In the genomic region with DNA sequence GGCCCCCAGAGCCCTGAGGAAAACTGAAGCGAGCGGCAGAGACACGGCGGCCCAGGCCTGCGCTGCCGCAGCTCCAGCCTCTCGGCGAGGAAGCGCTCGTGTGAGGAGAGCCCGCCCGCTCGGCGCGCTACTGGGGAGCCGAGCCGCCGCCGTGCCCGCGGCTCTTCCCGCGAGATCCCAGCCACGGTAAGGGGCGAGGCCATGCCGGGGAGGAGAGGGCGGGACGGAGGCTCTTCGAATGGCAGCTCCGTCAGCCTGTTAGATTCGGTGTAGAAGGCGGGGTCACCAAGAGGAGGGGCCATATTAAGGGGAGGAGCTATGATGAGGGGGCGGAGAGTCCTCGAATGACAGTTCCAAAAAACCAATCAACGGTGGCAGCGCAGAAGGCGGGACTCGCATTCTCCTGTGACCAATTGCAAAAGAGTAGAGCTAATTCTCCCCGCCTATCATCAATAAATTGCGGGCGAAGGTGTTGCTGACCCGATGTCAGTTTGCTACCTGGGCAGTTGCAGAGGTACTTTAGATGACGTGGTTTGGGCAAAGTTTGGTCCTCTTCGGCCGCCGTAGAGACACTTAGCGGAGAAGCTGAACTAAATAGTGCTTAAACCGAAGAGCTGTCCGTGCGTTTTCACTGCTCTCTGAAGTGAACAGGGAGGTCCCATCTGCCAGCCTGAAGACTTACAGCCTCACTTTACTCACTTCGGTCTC, we compare ENCODE assay signal across 8 mouse cellular contexts. TPM values are rescaled to one million over a fixed set of nuclear protein-coding genes. Genes with fewer than 3 reads are reported as not detected.
DNase-seq lines count a peak whose midpoint lies in the region; ATAC-seq and TF ChIP-seq lines count a peak whose summit lies in the region.

A gene (minus strand): TSS at position 148 of the 708 bp plus-strand sequence.

- no peak within 1 kb of the TSS for H3K27ac ChIP-seq in bone marrow macrophage, adult 2 months (ENCODE audit: insufficient read depth, low read depth, low read length)
- peak within 1 kb of the TSS; percentile 66 for H3K27ac ChIP-seq in embryonic fibroblast, embryonic 13.5 days (ENCODE audit: insufficient read depth, low read length)
- H3K27ac ChIP-seq in kidney, embryonic 14.5 days (ENCODE audit: low read depth, low read length) = peak within 1 kb of the TSS; percentile 73
- peak within 1 kb of the TSS; percentile 94 for H3K27ac ChIP-seq in limb, embryonic 15.5 days

- TF ChIP-seq CTCF in bone marrow macrophage, adult 2 months (IDR thresholded peaks at IDR 0.05; ENCODE audit: low read depth, low read length) = no peak
- TF ChIP-seq CTCF in embryonic fibroblast, embryonic 13.5 days (IDR thresholded peaks at IDR 0.05; ENCODE audit: borderline replicate concordance, insufficient read depth, low read length) = no peak

- WGBS in kidney, embryonic 14.5 days = under 1% methylated on average over 47 of the region's 51 CpGs
- under 1% methylated on average over 51 of the region's 51 CpGs for WGBS in limb, embryonic 15.5 days

- no peaks in the 10 kb centered on the region for H3K36me3 ChIP-seq in kidney, embryonic 14.5 days (ENCODE audit: control insufficient read depth, insufficient read depth, low read length)
- H3K36me3 ChIP-seq in limb, embryonic 15.5 days = no peaks in the 10 kb centered on the region

- no peaks in the 10 kb centered on the region for H3K9me3 ChIP-seq in kidney, embryonic 14.5 days (ENCODE audit: control insufficient read depth, low read length)
- H3K9me3 ChIP-seq in limb, embryonic 15.5 days = no peaks in the 10 kb centered on the region

- no peaks in the 10 kb centered on the region for H3K27me3 ChIP-seq in kidney, embryonic 14.5 days (ENCODE audit: control insufficient read depth, insufficient read depth, low read length)
- H3K27me3 ChIP-seq in limb, embryonic 15.5 days = no peaks in the 10 kb centered on the region

- TF ChIP-seq POLR2A in bone marrow macrophage, adult 2 months (IDR thresholded peaks at IDR 0.05; ENCODE audit: borderline replicate concordance, low read depth, low read length) = no peak
- TF ChIP-seq POLR2A in embryonic fibroblast, embryonic 13.5 days (IDR thresholded peaks at IDR 0.05; ENCODE audit: low read depth, low read length) = peak; percentile 97

- H3K4me3 ChIP-seq in bone marrow macrophage, adult 2 months (ENCODE audit: insufficient read depth, low read length) = peak within 1 kb of the TSS; percentile 98
- peak within 1 kb of the TSS; percentile 79 for H3K4me3 ChIP-seq in embryonic fibroblast, embryonic 13.5 days (ENCODE audit: insufficient read depth, low read length)
- peak within 1 kb of the TSS; percentile 78 for H3K4me3 ChIP-seq in kidney, embryonic 14.5 days (ENCODE audit: low read length)
- peak within 1 kb of the TSS; percentile 93 for H3K4me3 ChIP-seq in limb, embryonic 15.5 days

- H3K4me1 ChIP-seq in bone marrow macrophage, adult 2 months (ENCODE audit: control insufficient read depth, insufficient read depth, low read length) = peaks cover 3% of the 10 kb centered on the region; the same call in 1 of the 2 replicates
- H3K4me1 ChIP-seq in embryonic fibroblast, embryonic 13.5 days (ENCODE audit: control insufficient read depth, insufficient read depth, low read length) = peaks cover 5% of the 10 kb centered on the region; the same call in 1 of the 2 replicates
- H3K4me1 ChIP-seq in kidney, embryonic 14.5 days (ENCODE audit: control insufficient read depth, insufficient read depth, low read length) = peaks cover 7% of the 10 kb centered on the region; the same call in 1 of the 2 replicates
- peaks cover 3% of the 10 kb centered on the region; the same call in 1 of the 2 replicates for H3K4me1 ChIP-seq in limb, embryonic 15.5 days

- H3K4me2 ChIP-seq in kidney, embryonic 14.5 days (replicated peaks; ENCODE audit: low read depth, low read length) = peak within 1 kb of the TSS; percentile 95
- H3K4me2 ChIP-seq in limb, embryonic 15.5 days = peak within 1 kb of the TSS; percentile 84

- peak; percentile 99 for ATAC-seq in kidney, embryonic 14.5 days (ENCODE audit: low FRiP score, low TSS enrichment)
- ATAC-seq in limb, embryonic 15.5 days (ENCODE audit: insufficient number of reproducible peaks, low FRiP score, low TSS enrichment, low read depth) = peak; percentile 99

- peak within 1 kb of the TSS; percentile 84 for H3K9ac ChIP-seq in kidney, embryonic 14.5 days (ENCODE audit: low read depth, low read length)
- H3K9ac ChIP-seq in limb, embryonic 15.5 days = peak within 1 kb of the TSS; percentile 96

- DNase-seq in A20 (ENCODE audit: low read depth, low spot score) = peak; percentile 98
- peak; percentile 97 to 98 for DNase-seq in heart, adult 9 months (ENCODE audit: low spot score in 2 of 2)
- peak; percentile 97 to 99 for DNase-seq in monocyte, adult 2 months (ENCODE audit: low read depth in 1 of 2, low spot score in 2 of 2)
- peak; percentile 95 to 98 for DNase-seq in spleen, postnatal 36 days (ENCODE audit: low spot score in 2 of 2)

RNA-seq across cellular contexts. Expression of the gene that starts here (rescaled TPM):
- polyA plus RNA-seq in bone marrow macrophage, adult 2 months (2012; ENCODE audit: insufficient read depth, insufficient read length, missing spikeins) = 9.8 and 10.0 TPM in 2 replicates
- polyA plus RNA-seq in embryonic fibroblast, embryonic 13.5 days (2011; ENCODE audit: insufficient read length, low read depth, missing spikeins) = 73.9 and 83.4 TPM in 2 replicates
- polyA plus RNA-seq in kidney, embryonic 14.5 days (2014; fragmentation: Nextera tagmentation; extraction: Ambion mirVana) = 9.3 and 25.3 TPM in 2 replicates
- polyA plus RNA-seq in limb, embryonic 15.5 days (2015; fragmentation: Nextera tagmentation; extraction: Ambion mirVana) = 26.8 and 29.1 TPM in 2 replicates
